Mouse (Mus musculus) cerebellum, adult (tissue): ENCODE results near the gene Hist1h1e.

Experiments used
- ATAC-seq: cut with Nextera tagmentation; 2 replicates; pipeline ENCODE4 v1.9.2; 2017; ENCODE audit warnings: mild to moderate bottlenecking, moderate library complexity, mixed read lengths; ENCODE audit not compliant: insufficient number of reproducible peaks, low FRiP score, low TSS enrichment

Hist1h1e gene

DNA sequence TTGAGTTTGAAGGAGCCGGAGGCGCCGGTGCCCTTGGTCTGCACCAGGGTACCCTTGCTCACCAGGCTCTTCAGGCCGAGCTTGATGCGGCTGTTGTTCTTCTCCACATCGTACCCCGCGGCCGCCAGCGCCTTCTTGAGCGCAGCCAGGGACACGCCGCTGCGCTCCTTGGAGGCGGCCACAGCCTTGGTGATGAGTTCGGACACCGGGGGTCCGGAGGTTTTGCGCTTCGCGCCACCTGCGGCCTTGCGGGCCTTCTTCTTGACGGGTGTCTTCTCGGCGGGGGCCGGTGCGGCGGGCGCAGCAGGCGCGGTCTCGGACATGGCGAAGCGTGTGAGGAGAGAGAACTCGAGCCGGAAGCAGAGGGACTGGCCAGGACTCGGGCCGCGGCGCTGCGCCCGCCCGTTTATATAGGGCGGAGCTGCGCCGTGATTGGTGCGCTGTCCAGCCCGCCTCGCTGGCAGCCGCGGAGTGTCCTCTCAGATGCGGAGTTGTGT lies at the start of gene Hist1h1e:
Gene Hist1h1e (minus strand): TSS at position 384 of the 497 bp plus-strand sequence.
- ATAC-seq, result peak; percentile 88

DNA sequence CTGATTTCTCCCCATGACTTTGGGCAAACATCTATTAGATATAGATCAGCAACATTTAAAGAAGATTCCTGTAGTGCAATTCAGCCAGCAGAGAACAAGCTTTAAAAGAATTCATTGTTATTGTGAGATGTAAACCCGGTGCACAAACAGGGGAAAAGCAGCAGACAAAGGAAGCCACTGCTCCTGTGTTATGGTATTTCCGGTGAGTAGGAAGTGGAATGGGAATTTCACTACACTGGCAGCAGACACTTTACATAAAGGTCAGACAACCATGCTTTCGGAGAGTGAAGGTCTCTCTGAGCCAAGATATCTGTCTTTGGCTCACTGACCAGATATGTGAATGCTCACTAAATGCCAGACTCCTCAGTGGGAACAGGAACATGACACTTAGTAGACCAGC lies 40.2 kb upstream of the Hist1h1e start:
- no peak for ATAC-seq

DNA sequence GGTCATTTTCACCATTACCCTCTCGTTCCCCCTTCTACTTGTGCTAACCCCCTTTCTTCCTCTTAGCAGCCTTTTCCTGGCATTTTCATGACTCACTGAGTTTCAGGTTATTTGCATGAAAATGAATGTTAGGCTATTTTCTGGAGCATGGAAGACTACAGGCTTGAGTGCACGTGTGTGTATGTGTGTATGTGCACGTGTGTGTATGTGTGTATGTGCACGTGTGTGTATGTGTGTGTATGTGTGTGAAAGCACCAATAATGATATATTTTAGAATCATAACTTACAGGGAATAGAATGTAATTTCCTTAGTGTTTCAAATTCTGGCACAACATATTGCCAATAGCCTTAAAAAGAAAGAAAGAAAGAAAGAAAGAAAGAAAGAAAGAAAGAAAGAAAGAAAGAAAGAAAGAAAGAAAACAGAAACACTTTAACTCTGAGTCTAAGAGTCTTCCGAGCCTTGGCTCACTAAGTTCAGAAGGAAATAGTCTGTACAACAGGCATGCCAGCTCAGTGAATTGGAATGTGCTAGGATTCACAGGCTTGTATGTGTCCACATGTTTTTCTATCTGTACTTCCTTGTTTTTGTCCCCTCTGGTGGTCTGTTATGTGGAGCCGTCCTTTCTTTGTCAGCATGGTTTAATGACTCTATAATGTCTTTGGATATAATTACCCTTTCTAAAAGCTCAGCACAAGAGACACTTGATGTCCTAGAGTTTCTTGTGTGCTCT lies 37.4 kb upstream of the Hist1h1e start:
- no peak for ATAC-seq

DNA sequence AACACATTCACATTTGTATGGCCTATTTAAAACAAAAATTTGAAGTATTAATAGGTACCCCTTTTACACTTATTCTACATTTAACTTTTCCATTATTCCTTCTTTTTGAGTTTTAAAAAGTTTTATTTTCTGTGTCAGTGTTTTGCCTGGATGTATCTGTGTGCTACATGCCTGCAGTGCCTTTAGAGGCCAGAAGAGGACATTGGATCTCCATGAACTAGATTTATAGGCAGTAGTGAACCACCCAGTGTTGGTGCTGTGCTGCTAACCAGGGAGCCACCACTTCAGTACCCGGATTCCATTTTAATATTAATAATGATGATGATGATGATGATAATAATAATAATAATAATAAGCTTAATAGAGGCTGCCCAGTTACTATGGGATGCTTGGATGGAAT lies 8.3 kb upstream of the Hist1h1e start:
- no peak for ATAC-seq

DNA sequence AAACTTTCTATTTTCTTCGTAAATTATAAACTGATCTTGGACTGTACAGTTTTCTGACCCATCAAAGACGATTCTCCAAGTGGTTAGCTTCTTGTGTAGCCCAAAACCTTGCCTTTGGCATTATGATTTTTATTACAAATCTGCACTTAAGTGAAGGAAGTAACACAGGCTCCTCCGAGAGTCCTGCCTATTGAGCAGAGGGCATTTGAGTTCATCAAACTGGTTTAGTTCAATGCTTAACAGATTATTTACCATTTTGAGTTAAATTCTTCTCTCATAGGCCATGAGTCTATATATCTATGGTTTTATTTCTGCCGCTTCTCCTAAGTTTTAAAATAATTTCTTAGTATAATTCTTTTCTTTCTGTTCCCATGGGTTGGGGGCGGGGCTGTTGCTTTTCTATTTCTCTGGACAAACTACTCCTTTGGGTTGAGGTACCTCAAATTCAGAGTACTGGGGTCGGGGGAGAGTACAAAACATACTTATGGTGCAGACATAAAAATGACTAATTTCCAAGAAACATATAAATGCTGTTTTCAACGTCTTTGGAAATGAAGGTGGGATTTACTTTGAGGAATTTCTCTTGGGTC lies 598 bp upstream of the Hist1h1e start:
- no peak for ATAC-seq

DNA sequence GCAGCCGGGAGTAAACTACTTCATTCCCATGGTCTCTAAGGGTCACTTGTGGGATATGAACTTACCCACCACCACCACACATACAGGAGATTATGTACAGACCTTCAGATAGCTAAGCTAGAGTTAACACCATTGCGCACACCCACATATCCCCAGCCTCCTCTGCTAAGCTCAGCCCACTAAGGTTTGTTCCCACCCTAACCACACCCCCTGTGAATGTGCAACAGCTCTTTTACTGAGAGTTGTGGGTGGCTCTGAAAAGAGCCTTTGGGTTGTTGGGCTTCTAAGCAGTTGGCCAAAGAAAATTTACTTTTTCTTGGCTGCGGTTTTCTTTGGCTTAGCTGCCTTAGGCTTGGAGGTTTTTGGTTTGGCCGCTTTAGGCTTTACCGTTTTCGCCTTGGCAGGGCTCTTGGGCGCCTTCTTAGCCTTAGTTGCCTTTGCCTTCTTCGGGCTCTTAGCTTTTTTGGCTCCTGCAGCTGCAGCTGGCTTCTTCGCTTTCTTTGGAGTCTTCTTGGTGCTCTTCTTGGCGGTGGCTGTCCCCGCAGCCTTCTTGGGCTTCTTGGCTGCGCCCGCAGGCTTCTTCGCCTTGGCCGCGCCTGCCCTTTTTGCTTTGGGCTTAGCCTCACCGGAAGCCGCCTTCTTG lies 705 bp downstream of the Hist1h1e start:
- peak; percentile 81 for ATAC-seq

DNA sequence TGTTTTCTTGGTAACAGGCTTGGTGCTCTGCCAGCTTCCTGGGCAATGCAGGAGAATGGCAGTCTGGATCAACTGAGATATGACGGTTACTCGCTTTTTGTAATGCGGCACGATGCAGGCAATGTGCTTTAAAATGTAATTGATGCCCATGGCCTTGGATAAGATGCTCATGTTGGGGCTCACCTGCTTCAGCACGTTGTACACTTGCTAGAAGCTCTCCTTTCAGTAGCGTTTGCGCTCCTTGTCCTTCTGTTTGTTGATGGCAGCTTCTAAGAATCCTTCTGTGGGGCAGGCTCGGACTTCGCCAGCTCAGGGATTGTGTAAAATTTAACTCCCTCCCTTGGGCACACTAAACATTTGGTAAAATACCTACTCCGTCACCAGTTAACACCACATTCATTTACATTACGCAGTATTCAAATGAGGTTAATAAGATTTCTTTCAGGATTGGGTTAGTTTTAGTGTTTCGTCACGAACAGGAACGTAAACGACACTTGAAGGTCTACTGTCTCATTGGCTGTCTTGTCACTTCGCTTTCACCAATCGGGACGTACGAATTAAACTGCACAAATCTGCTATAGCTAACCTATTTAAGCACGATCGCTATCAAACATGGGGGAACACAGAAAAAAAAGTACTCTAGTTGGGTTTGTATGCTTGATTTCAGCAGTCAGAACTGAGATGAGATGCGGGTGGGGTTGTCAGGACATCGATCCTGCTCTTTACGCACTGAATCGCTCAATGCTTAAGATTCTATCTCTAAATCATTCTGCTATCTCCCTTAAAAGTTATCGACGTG lies 1.4 kb downstream of the Hist1h1e start, which contains the start of gene Hist1h2be:
Gene Hist1h2be (minus strand): TSS at position 392 of the 799 bp plus-strand sequence.
- ATAC-seq, result peak; percentile 93

DNA sequence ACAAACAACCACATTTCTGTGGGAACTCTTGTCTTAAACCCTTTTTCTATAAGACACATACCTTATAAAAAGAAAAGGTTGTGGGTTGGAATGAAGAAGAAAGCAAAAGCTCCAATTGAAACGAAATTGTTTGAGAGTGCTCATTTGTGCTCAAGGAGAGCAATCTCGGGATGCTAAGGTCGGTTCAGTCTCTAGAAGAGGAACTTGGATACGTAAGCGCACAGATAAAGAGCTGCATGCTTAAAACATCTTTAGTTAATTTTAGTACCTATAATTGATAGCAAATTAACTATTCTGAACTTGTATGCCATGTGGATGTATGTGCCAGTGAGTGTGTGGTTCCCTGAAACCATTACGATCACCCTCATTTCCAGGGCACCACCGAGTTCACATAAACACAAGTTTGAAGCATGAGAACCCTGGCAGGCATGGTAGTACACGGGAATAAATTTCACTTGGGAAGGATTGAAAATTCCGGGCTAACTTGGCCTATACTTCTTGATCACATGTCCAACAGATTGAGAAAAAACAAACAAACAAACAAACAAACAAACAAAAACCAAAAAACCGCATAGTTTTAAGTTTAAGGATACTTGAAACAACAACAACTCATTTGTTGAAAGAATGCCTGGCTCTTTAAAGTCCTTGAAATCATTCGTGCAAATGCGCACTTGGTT lies 2.2 kb downstream of the Hist1h1e start:
- ATAC-seq, result no peak

DNA sequence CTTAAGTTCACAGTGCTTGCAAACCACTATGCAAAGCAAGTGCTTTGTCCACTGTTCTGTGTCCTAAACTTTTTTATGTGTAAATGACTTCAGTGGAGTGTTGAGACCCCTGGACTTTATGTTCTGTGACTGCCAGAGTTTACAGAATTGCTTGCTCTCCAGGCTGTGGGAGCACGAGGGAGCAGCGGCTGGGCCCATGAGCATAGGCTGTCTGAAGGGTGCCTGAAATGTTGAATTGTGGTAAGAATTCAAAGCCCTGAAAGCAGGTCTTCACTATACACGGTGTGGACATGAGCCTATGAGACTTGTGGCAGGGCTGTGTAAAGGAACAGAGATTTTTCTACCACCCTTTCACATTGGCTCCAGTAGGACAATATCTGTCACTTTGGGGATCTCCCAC lies 10.7 kb downstream of the Hist1h1e start:
- no peak for ATAC-seq

DNA sequence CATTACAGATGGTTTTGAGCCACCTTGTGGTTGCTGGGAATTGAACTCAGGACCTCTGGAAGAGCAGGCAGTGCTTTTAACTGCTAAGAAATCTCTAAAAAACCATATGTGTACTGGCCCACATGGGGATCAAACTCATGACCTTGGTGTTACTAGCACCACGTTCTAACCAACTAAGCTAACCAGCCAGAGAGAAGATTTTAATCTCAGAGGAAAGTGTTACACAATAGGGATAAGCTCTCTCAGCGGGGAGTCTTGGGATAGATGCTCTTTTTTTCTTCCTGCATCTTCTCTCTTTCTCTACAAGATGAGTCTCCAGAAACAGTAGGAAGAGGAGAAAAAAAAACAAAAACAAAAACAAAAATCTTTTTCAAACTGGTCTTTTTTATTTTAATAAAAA lies 12.0 kb downstream of the Hist1h1e start:
- no peak for ATAC-seq

DNA sequence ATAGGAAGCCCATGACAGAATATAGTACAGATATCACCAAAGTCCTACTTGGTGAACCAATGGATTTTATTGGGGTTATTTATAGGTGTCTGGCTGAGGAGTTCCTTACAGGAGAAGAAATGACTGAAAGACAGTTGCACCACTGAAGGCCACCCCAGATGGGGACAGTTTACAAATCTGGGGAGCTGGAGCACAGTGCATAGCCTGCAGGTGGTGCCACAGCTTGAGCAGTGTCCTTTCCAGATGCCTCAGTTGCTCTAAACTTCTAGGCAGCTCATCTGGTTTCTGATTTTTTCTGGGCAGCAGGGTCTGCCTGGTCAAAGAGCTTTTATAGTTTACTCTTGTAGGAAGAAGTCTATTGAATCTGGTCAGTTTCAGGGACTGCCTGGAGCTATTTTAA lies 12.5 kb downstream of the Hist1h1e start:
- no peak for ATAC-seq

DNA sequence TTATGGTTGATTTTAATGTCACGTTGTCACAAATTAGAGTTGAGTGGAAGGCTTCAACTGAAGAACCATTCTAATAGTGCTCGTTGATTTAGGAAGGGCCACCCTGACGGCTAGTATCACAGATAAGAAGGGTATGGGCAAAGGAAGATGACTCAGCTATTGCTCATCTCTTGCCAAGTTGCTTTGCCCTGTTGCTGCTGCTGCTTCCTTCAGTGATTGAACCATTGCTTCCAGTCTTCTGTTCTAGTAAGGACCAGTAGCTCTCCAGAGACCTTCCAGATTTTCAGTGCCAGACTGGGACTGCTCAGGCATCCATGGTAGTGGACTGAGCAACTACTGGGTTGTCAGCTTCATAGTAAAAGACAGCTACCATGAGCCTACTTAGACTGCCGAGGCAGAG lies 13.1 kb downstream of the Hist1h1e start:
- no peak for ATAC-seq

DNA sequence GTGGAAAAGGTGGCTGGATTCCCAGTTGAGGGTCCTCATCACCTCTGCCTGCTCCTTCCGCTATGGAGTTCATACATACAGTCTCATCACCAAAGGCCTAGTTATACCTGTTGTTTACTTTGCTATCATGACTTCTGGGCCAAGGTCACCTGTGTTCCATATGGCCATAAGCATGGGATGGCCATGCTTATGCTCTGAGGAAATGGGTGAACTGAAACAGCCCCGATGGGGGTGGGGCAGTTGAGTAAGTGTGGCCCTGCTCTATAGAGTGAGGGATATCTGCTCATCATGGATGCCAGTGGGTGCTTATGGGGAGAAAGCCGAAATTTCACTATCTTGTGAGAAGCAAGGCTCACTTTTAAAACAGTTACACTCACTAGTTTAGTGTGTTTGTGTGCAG lies 17.3 kb downstream of the Hist1h1e start:
- no peak for ATAC-seq

DNA sequence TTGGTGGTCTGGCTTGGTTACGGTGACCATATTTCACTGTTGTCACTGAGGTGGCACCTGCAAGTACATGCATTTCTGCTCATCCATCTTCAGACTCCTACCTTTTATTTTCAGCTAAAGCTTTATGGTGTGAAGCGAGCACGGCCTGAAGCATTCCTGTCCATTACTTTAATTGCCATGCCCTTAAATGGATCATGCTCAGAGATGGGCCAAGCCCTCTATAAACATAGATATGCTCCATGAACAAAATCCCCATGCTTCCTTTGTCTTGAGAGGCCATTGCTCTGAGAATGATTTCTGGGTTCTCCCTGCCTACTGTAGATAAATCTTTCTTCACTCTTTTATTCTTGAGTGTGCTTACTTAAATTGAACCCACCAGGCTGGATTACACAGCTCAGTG lies 17.9 kb downstream of the Hist1h1e start:
- no peak for ATAC-seq

DNA sequence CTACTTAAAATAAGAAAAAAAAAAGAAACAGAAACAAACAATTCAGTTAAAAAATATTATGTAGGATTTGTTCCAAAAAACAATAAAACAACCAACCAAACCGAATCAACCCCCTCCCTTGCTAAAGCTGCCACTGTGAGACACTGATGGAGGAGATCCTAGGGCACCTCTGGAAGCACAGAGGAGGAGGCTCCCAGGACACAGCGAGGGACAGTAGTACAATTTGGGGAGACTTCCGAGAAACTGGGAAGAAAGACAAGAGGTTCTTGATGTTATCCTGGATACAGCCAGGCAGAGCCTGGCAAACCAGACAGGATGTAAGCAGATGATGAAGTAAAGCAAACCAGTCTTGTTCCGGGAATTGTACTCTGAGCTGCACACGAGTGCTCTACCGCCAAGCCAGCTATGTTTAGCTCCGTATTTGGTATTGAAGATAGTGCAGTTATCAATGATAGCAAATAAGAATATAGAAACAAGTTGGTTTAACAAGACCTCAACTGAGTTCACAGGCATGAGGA lies 19.1 kb downstream of the Hist1h1e start:
- ATAC-seq, result no peak

DNA sequence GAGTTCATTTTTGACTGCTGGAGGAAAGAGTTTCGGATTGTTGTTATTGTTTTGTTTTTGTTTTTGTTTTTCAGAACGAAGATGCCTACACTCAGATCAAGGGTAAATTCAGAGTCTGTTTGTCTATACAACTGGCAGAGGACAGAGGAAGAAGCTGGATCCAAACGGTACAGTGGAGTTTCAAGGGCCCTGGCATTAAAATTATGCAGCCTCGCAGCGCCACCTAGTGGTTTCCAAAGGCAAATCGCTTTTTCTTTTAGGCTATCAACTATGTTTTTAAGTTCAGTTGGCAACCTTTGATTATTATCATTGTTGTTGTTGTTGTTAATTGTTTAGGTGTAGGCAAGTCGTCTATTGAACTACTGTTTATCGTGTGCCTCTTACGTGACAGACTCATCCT lies 24.4 kb downstream of the Hist1h1e start:
- ATAC-seq, result peak; percentile 74; the same call in 1 of the 2 replicates

DNA sequence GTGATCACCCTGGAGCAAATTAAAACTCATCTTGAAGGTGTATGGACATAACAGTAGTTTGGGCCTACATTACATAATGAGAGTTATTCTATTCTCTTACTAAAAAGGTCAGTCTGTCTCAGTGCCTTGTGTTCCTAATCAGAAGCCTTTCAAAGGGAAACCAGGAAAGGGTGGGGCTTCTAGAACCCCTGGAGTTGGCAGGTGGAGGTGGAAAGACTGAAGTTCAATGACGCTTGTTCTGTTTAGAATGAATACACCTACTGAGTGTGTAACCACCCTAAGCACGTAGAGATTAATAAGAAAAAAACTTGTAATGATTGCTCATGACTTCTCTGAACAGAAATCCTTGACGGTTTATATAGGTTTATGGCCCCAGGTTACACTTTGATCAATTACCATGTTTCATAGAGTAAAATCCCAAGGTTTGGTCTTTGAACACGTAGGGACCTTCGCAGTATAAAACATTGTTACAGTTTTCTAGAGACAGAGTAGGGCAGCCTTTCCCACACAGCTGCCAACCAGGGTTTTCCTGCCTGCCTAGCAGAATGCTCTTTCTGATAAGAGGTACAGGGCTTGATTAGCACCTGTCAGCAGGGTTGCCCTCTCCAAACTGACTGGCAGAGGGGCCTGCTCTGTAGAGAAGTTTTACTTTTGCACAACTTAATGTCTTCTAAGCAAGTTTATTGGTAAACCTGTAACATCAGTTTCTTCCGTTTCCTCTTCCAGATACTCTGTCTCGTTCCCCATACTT lies 26.6 kb downstream of the Hist1h1e start:
- ATAC-seq, result no peak

DNA sequence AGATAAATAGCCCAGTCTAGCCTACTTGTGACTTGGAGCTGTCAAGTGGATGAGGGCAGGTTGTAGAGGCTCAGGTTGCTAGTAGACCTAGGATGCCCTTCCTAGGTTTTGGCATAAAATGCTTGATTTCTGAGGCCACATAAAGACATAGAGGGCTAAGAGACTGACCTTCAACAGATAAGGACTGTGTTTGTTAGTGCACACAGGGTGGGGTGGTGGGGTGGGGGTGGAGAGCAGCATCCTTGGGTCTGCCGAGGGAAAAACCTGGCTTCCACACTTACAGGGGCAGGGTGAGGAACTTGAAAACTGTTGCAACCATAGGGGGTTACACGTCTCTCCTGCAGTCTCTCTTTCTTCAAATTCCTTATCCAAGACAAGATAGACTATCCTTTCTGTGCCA lies 27.2 kb downstream of the Hist1h1e start:
- no peak for ATAC-seq

DNA sequence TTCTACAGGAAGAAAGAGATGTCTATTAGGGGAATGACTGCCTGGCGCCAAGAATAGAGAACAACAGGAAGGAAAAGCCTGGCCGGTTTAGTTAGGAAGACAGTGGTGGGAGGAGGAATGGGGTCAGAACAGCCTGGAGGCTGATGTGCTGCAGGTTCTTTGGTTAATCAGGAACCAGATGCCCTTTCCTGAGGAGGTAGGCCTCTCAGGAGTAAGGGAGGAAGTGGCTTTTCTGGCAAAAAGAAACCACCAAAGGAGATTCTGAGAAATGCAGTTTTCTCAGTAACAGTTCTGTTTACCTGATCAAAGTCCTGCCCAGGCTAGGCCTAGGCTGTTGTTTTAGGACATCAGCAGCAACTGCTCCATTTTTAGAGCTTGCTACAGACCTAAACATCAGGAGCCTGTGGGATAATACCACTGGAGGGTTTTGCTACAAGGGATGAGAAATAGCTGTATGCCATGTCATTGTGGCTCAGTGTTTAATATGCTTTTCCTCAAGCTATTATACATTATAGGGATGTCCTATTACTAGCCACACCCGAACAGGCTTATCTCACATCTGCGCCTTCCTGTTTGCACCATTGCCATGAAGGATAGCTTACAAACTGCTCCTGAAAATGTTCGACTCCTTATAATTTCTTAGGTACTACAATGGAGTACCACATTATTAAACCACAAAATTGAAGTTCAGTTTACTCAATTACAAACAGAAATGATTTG lies 29.1 kb downstream of the Hist1h1e start:
- no peak for ATAC-seq
